Mouse (Mus musculus) urinary bladder, adult 18-20 months (tissue): ENCODE data around the gene Shq1.

Source experiments
- DNase-seq, 2 experiments: peaks; one replicate each; pipeline ENCODE4 v3.0.0; 2022; ENCODE audit warnings: low spot score in 2 of 2, mixed read lengths in 2 of 2

Shq1 gene

GRCm38 (mm10) chr6:100668858-100669257 is 2.1 kb downstream of the Shq1 start:
- DNase-seq: no peak

GRCm38 (mm10) chr6:100667644-100668043 is 3.3 kb downstream of the Shq1 start:
- no peak for DNase-seq

GRCm38 (mm10) chr6:100662224-100662623 is 8.7 kb downstream of the Shq1 start:
- no peak for DNase-seq

GRCm38 (mm10) chr6:100660395-100660794 is 10.6 kb downstream of the Shq1 start:
- DNase-seq: no peak

GRCm38 (mm10) chr6:100652535-100652934 is 18.4 kb downstream of the Shq1 start:
- no peak for DNase-seq

GRCm38 (mm10) chr6:100647196-100647595 is 23.8 kb downstream of the Shq1 start:
- no peak for DNase-seq

- peak in 1 of 2 experiments; percentile 31 for DNase-seq
Measured at GRCm38 (mm10) chr6:100645469-100646201, 25.3 kb downstream of the Shq1 start.

GRCm38 (mm10) chr6:100644631-100645030 is 26.3 kb downstream of the Shq1 start:
- no peak for DNase-seq

- DNase-seq: no peak
Measured at GRCm38 (mm10) chr6:100642786-100643185, 28.2 kb downstream of the Shq1 start.

GRCm38 (mm10) chr6:100640591-100640990 is 30.4 kb downstream of the Shq1 start:
- no peak for DNase-seq

- DNase-seq: no peak
Measured at GRCm38 (mm10) chr6:100629086-100629485, 41.9 kb downstream of the Shq1 start.

- no peak for DNase-seq
Measured at GRCm38 (mm10) chr6:100628223-100628622, 42.7 kb downstream of the Shq1 start.

GRCm38 (mm10) chr6:100623922-100624321 is 47.0 kb downstream of the Shq1 start:
- no peak for DNase-seq

GRCm38 (mm10) chr6:100622861-100623507 is 48.0 kb downstream of the Shq1 start:
- DNase-seq: no peak

GRCm38 (mm10) chr6:100620411-100620810 is 50.5 kb downstream of the Shq1 start:
- DNase-seq: no peak

GRCm38 (mm10) chr6:100619309-100619708 is 51.6 kb downstream of the Shq1 start:
- DNase-seq: no peak

GRCm38 (mm10) chr6:100616133-100616532 is 54.8 kb downstream of the Shq1 start:
- DNase-seq: no peak

GRCm38 (mm10) chr6:100613593-100614267 is 57.2 kb downstream of the Shq1 start:
- DNase-seq: no peak

GRCm38 (mm10) chr6:100610897-100611575 is 59.9 kb downstream of the Shq1 start:
- DNase-seq: no peak

- no peak for DNase-seq
Measured at GRCm38 (mm10) chr6:100610182-100610581, 60.8 kb downstream of the Shq1 start.

GRCm38 (mm10) chr6:100609256-100609655 is 61.7 kb downstream of the Shq1 start:
- no peak for DNase-seq

GRCm38 (mm10) chr6:100608429-100608828 is 62.5 kb downstream of the Shq1 start:
- no peak for DNase-seq
